Mouse (Mus musculus): Measurements from ENCODE around the gene Lrp4. TPM values are rescaled to one million over a fixed set of nuclear protein-coding genes. Genes with fewer than 3 reads are reported as not detected.

Lrp4 gene
- polyA plus RNA-seq, 1 experiment from 2014 or later, result 3.4 TPM

DNA sequence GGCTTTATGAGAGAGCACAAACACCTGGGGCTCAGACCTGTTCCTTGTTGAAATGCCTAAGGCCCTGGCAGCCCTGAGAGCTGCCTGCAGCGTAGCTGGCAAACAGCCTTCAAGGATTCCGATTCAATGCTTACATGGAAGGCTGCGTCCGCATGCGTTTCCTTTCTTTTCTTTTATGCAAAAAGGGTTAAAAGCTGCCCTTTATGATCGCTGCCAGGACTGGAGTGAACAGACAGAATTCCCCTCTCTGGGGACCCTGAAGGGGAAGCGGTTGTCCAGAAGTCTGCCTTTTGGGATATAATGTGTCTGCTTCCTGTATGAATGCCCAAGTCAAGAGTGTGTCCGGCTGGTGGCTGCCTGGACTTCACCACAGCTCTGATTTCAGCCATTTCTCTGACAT is 10.3 kb downstream of the Lrp4 start:
- H3K36me3 ChIP-seq (ENCODE audit: control insufficient read depth, insufficient read depth, low read length), result no peaks in the 10 kb centered on the region
- H3K27ac ChIP-seq (replicated peaks), result no peak overlapping the region; the same call in 1 of the 2 replicates
- WGBS, result 47% methylated on average over 8 of the region's 8 CpGs
- H3K4me1 ChIP-seq (replicated peaks; ENCODE audit: control insufficient read depth, insufficient read depth), result 0 out of 2 replicates have a peak, but pooled peaks cover 2% of the 10 kb centered on the region
- TF ChIP-seq EP300 (optimal IDR thresholded peaks at IDR 0.05), result no peak
- no peak for TF ChIP-seq CTCF (IDR thresholded peaks at IDR 0.05; ENCODE audit: low read depth)
- no peak overlapping the region for H3K4me2 ChIP-seq (replicated peaks; ENCODE audit: low read depth)
- no peaks in the 10 kb centered on the region for H3K27me3 ChIP-seq (ENCODE audit: control insufficient read depth, insufficient read depth, low read length)
- DNase-seq (ENCODE audit: low spot score) (no peak), ATAC-seq (ENCODE audit: low FRiP score, low TSS enrichment) (no peak)
- H3K9me3 ChIP-seq (ENCODE audit: control insufficient read depth, low read length), result no peaks in the 10 kb centered on the region
- H3K9ac ChIP-seq (ENCODE audit: low read length), result no peak overlapping the region
- no peak overlapping the region for H3K4me3 ChIP-seq (ENCODE audit: low read depth, low read length)

DNA sequence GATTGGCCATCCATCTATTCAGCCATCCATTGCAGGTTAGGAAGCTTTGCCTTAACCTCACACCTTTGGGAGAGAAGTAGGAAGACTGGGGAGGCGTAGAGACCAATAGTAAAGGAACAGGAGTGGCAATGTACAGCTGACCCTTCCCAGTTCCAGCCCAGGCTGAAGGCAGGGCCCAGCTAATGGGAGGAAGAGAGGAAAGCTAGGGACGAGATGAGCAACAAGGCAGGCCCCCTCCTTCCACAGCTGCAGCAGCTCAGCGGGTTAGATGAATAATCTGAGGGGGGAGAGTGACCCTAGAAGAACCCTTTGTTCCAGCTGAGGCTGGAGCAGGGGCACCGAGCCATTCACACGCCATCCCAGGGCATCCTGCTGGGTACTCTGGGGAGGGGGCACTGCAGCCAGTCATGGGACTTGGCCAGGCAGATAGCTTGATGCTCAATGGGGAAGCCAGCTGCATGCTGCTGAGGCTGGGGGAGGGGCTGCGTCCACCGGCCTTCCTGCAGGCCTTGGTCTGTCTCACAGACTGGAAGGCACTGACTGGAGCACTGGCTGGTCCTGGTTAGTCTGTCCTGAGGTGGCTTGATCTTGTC is 12.8 kb downstream of the Lrp4 start:
- peaks cover 8% of the 10 kb centered on the region for H3K36me3 ChIP-seq (ENCODE audit: control insufficient read depth, insufficient read depth, low read length)
- no peak overlapping the region for H3K9ac ChIP-seq (ENCODE audit: low read length)
- 0 out of 2 replicates have a peak, but pooled peaks cover 2% of the 10 kb centered on the region for H3K4me1 ChIP-seq (replicated peaks; ENCODE audit: control insufficient read depth, insufficient read depth)
- no peaks in the 10 kb centered on the region for H3K27me3 ChIP-seq (ENCODE audit: control insufficient read depth, insufficient read depth, low read length)
- DNase-seq (ENCODE audit: low spot score), result no peak
- TF ChIP-seq EP300 (optimal IDR thresholded peaks at IDR 0.05) (no peak), CTCF (IDR thresholded peaks at IDR 0.05; ENCODE audit: low read depth) (no peak)
- no peak for ATAC-seq (ENCODE audit: low FRiP score, low TSS enrichment)
- no peak overlapping the region for H3K27ac ChIP-seq (replicated peaks)
- no peaks in the 10 kb centered on the region for H3K9me3 ChIP-seq (ENCODE audit: control insufficient read depth, low read length)
- WGBS, result 49% methylated on average over 7 of the region's 7 CpGs
- no peak overlapping the region for H3K4me3 ChIP-seq (ENCODE audit: low read depth, low read length)
- no peak overlapping the region for H3K4me2 ChIP-seq (replicated peaks; ENCODE audit: low read depth)

DNA sequence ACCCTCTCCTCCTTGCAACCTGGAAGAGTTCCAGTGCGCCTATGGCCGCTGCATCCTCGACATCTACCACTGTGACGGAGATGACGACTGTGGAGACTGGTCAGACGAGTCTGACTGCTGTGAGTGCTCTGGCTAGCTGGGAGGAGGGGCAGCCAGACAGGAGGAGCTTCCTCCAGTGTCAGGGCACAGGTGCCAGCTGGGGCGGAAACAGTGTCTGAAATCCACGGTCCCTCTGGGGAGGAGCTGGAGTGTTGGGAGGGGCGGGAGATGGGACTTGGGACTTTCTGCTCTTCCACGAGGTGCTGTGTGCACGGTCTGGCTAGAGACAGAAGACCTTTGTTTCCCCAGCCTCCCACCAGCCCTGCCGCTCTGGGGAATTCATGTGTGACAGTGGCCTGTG is 17.0 kb downstream of the Lrp4 start:
- H3K27ac ChIP-seq (replicated peaks), result no peak overlapping the region
- H3K4me2 ChIP-seq (replicated peaks; ENCODE audit: low read depth), result no peak overlapping the region
- no peak overlapping the region for H3K9ac ChIP-seq (ENCODE audit: low read length)
- H3K27me3 ChIP-seq (ENCODE audit: control insufficient read depth, insufficient read depth, low read length), result no peaks in the 10 kb centered on the region
- peaks cover 12% of the 10 kb centered on the region for H3K36me3 ChIP-seq (ENCODE audit: control insufficient read depth, insufficient read depth, low read length)
- no peak overlapping the region for H3K4me3 ChIP-seq (ENCODE audit: low read depth, low read length)
- no peaks in the 10 kb centered on the region for H3K4me1 ChIP-seq (replicated peaks; ENCODE audit: control insufficient read depth, insufficient read depth)
- DNase-seq (ENCODE audit: low spot score) (peak; percentile 73), ATAC-seq (ENCODE audit: low FRiP score, low TSS enrichment) (peak; percentile 86)
- H3K9me3 ChIP-seq (ENCODE audit: control insufficient read depth, low read length), result no peaks in the 10 kb centered on the region
- TF ChIP-seq CTCF (IDR thresholded peaks at IDR 0.05; ENCODE audit: low read depth) (no peak), EP300 (optimal IDR thresholded peaks at IDR 0.05) (no peak)
- 57% methylated on average over 12 of the region's 12 CpGs for WGBS

GRCm38 (mm10) chr2:91475791-91476190 is 18.5 kb downstream of the Lrp4 start:
- no peaks in the 10 kb centered on the region for H3K27me3 ChIP-seq (ENCODE audit: control insufficient read depth, insufficient read depth, low read length)
- H3K9ac ChIP-seq (ENCODE audit: low read length), result peak overlapping the region; percentile 13; the same call in 1 of the 2 replicates
- no peaks in the 10 kb centered on the region for H3K9me3 ChIP-seq (ENCODE audit: control insufficient read depth, low read length)
- H3K4me1 ChIP-seq (replicated peaks; ENCODE audit: control insufficient read depth, insufficient read depth), result no peaks in the 10 kb centered on the region
- 75% methylated on average over 7 of the region's 7 CpGs for WGBS
- TF ChIP-seq CTCF (IDR thresholded peaks at IDR 0.05; ENCODE audit: low read depth) (no peak), EP300 (optimal IDR thresholded peaks at IDR 0.05) (no peak)
- H3K4me3 ChIP-seq (ENCODE audit: low read depth, low read length), result no peak overlapping the region
- no peak for ATAC-seq (ENCODE audit: low FRiP score, low TSS enrichment)
- no peak overlapping the region for H3K4me2 ChIP-seq (replicated peaks; ENCODE audit: low read depth)
- no peak for DNase-seq (ENCODE audit: low spot score)
- H3K27ac ChIP-seq (replicated peaks), result no peak overlapping the region
- H3K36me3 ChIP-seq (ENCODE audit: control insufficient read depth, insufficient read depth, low read length), result peaks cover 15% of the 10 kb centered on the region

- Histone ChIP-seq H3K4me2 (replicated peaks; ENCODE audit: low read depth) (no peak overlapping the region), H3K9ac (ENCODE audit: low read length) (peak overlapping the region; percentile 13; the same call in 1 of the 2 replicates), H3K4me1 (replicated peaks; ENCODE audit: control insufficient read depth, insufficient read depth) (no peaks in the 10 kb centered on the region), H3K36me3 (ENCODE audit: control insufficient read depth, insufficient read depth, low read length) (peaks cover 15% of the 10 kb centered on the region), H3K27ac (replicated peaks) (no peak overlapping the region), H3K4me3 (ENCODE audit: low read depth, low read length) (no peak overlapping the region), H3K27me3 (ENCODE audit: control insufficient read depth, insufficient read depth, low read length) (no peaks in the 10 kb centered on the region), H3K9me3 (ENCODE audit: control insufficient read depth, low read length) (no peaks in the 10 kb centered on the region)
- no peak for TF ChIP-seq CTCF (IDR thresholded peaks at IDR 0.05; ENCODE audit: low read depth)
- TF ChIP-seq EP300 (optimal IDR thresholded peaks at IDR 0.05), result no peak
- WGBS, result 53% methylated on average over 17 of the region's 17 CpGs
- DNase-seq (ENCODE audit: low spot score) (no peak), ATAC-seq (ENCODE audit: low FRiP score, low TSS enrichment) (no peak; the same call in 1 of the 2 replicates)
Measured at GRCm38 (mm10) chr2:91476251-91476661, 18.9 kb downstream of the Lrp4 start.

- TF ChIP-seq EP300 (optimal IDR thresholded peaks at IDR 0.05) (no peak), CTCF (IDR thresholded peaks at IDR 0.05; ENCODE audit: low read depth) (no peak)
- Histone ChIP-seq H3K27ac (replicated peaks) (no peak overlapping the region), H3K9ac (ENCODE audit: low read length) (no peak overlapping the region), H3K36me3 (ENCODE audit: control insufficient read depth, insufficient read depth, low read length) (peaks cover 15% of the 10 kb centered on the region), H3K4me1 (replicated peaks; ENCODE audit: control insufficient read depth, insufficient read depth) (no peaks in the 10 kb centered on the region), H3K4me2 (replicated peaks; ENCODE audit: low read depth) (no peak overlapping the region), H3K9me3 (ENCODE audit: control insufficient read depth, low read length) (no peaks in the 10 kb centered on the region), H3K4me3 (ENCODE audit: low read depth, low read length) (no peak overlapping the region), H3K27me3 (ENCODE audit: control insufficient read depth, insufficient read depth, low read length) (no peaks in the 10 kb centered on the region)
- DNase-seq (ENCODE audit: low spot score) (no peak), ATAC-seq (ENCODE audit: low FRiP score, low TSS enrichment) (no peak)
- WGBS, result 71% methylated on average over 7 of the region's 7 CpGs
Measured at GRCm38 (mm10) chr2:91476841-91477240, 19.5 kb downstream of the Lrp4 start.
